Mouse (Mus musculus): Measurements from ENCODE around the gene Hs6st3. TPM values are rescaled to one million over a fixed set of nuclear protein-coding genes. Genes with fewer than 3 reads are reported as not detected.

Hs6st3 gene
- total and polyA plus RNA-seq, 3 experiments = not detected

- no peak for TF ChIP-seq NRF1 (IDR thresholded peaks at IDR 0.05; ENCODE audit: low read depth, low read length)
- Histone ChIP-seq H3K79me2 (replicated peaks; ENCODE audit: control insufficient read depth, extremely low read depth, insufficient read depth, poor library complexity, severe bottlenecking) (no peaks in the 10 kb centered on the region), H3K4me1 (ENCODE audit: control insufficient read depth in 1 of 2, insufficient read depth in 2 of 2) (no peaks in the 10 kb centered on the region), H3K9ac (ENCODE audit: insufficient read depth, low read depth) (no peak overlapping the region), H3K9me3 (replicated peaks; ENCODE audit: low read length) (peaks cover 37% of the 10 kb centered on the region), H3K27ac (ENCODE audit: insufficient read depth, low read depth) (no peak overlapping the region), H3K27me3 (replicated peaks) (no peaks in the 10 kb centered on the region), H3K4me3 (replicated peaks in 1 of 3; ENCODE audit: low read depth in 2 of 3, low read length in 2 of 3, poor library complexity in 1 of 3) (no peak overlapping the region), H3K36me3 (replicated peaks in 1 of 2; ENCODE audit: control insufficient read depth in 1 of 2, insufficient read depth in 1 of 2, low read length in 1 of 2) (no peaks in the 10 kb centered on the region), H3K4me2 (ENCODE audit: insufficient read depth, low read depth, poor library complexity, severe bottlenecking) (no peak overlapping the region)
- in situ Hi-C loops (cut with MboI; ENCODE audit: low pct_ligation_motif_present, low pct_unique_long_range_greater_than_20kb, low sequenced_read_pairs) = no loop called here
- DNase-seq (ENCODE audit: extremely low read depth) = no peak
- dilution Hi-C loops (cut with MboI; ENCODE audit: extremely low pct_ligation_motif_present, extremely low pct_unique_long_range_greater_than_20kb, low sequenced_read_pairs) = no loop called here
Observed at GRCm38 (mm10) chr14:119908032-119908675, 770.0 kb downstream of the Hs6st3 start.

DNA sequence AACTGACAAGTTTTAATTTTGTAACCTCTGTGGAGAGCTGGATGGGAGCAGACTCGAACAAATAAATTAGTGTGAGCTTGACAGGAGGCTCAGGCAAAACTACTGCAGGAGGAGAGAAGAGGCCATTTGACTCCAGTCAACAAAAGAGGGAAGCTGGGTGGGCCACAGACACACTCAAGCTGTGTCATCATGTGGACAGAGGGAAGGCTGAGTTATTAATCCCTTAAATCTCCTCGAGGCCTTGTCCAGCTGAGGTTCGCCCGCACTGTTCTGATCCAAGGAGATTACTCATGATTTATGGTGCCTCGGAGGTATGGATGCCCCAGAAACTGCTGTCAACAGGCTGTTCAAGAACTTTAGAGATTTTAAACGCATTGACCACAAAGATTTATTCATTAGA lies 776.4 kb downstream of the Hs6st3 start:
- TF ChIP-seq NRF1 (IDR thresholded peaks at IDR 0.05; ENCODE audit: low read depth, low read length) = no peak
- TF ChIP-seq JUND (conservative IDR thresholded peaks at IDR 0.05; ENCODE audit: low read depth, low read length) = no peak
- TF ChIP-seq POLR2A (IDR thresholded peaks at IDR 0.05; ENCODE audit: low read depth, low read length) = no peak
- TF ChIP-seq UBTF (IDR thresholded peaks at IDR 0.05; ENCODE audit: low read depth, low read length) = no peak
- no peak for TF ChIP-seq CTCF (conservative IDR thresholded peaks at IDR 0.05 in 1 of 2, IDR thresholded peaks at IDR 0.05 in 1 of 2; ENCODE audit: low read depth in 2 of 2, low read length in 2 of 2)
- TF ChIP-seq USF2 (conservative IDR thresholded peaks at IDR 0.05; ENCODE audit: low read depth, low read length) = no peak
- TF ChIP-seq KAT2A (IDR thresholded peaks at IDR 0.05; ENCODE audit: insufficient replicate concordance, low read length) = no peak
- no peak for TF ChIP-seq MXI1 (IDR thresholded peaks at IDR 0.05; ENCODE audit: low read depth, low read length)
- no peak for TF ChIP-seq TBP (conservative IDR thresholded peaks at IDR 0.05; ENCODE audit: low read depth, low read length)
- no peak for TF ChIP-seq IRF4 (IDR thresholded peaks at IDR 0.05; ENCODE audit: low read depth, low read length)
- in situ Hi-C loops (cut with MboI; ENCODE audit: low pct_ligation_motif_present, low pct_unique_long_range_greater_than_20kb, low sequenced_read_pairs) = no loop called here
- Histone ChIP-seq H3K9me3 (replicated peaks; ENCODE audit: low read length) (peaks cover 51% of the 10 kb centered on the region), H3K9ac (ENCODE audit: insufficient read depth, low read depth) (no peak overlapping the region), H3K4me3 (replicated peaks in 1 of 3; ENCODE audit: low read depth in 2 of 3, low read length in 2 of 3, poor library complexity in 1 of 3) (no peak overlapping the region), H3K4me1 (ENCODE audit: control insufficient read depth in 1 of 2, insufficient read depth in 2 of 2) (no peaks in the 10 kb centered on the region), H3K79me2 (replicated peaks; ENCODE audit: control insufficient read depth, extremely low read depth, insufficient read depth, poor library complexity, severe bottlenecking) (no peaks in the 10 kb centered on the region), H3K27me3 (replicated peaks) (no peaks in the 10 kb centered on the region), H3K27ac (ENCODE audit: insufficient read depth, low read depth) (no peak overlapping the region), H3K36me3 (replicated peaks in 1 of 2; ENCODE audit: control insufficient read depth in 1 of 2, insufficient read depth in 1 of 2, low read length in 1 of 2) (no peaks in the 10 kb centered on the region), H3K4me2 (ENCODE audit: insufficient read depth, low read depth, poor library complexity, severe bottlenecking) (no peak overlapping the region)
- dilution Hi-C loops (cut with MboI; ENCODE audit: extremely low pct_ligation_motif_present, extremely low pct_unique_long_range_greater_than_20kb, low sequenced_read_pairs) = no loop called here
- no peak for DNase-seq (ENCODE audit: extremely low read depth)

DNA sequence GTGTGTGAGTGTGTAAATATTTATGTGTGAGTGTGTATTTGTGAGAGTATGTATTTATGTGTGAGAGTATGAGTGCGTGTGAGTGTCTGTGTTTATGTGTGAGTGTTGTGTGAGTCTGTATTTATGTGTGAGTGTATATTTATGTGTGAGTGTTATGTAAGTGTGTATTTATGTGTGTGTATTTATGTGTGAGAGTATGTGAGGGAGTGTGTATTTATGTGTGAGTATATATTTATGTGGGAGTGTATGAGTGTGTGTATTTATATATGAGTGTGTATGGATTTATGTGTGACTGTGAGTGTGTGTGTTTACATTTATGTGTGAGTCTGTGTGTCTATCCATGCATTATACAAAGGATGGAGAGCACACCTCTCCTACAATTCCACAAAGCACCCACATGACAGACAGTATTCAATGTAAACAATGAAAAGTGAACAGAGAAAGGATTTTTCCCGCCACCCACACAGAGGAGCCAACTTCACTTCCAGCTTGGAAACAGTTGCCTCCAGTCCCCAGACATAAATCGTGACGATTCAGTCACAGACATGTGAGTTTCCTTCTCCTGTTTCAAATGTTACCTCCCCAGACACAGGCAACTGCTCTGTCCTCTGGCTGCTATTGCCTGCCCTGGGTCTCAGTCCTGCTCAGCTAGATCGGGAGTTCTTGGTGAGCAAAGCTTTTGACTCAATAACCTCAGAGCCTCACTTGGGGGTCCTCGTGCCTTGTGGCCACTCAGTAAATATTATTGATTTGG lies 780.3 kb downstream of the Hs6st3 start:
- Histone ChIP-seq H3K27me3 (replicated peaks) (no peaks in the 10 kb centered on the region), H3K9ac (ENCODE audit: insufficient read depth, low read depth) (no peak overlapping the region), H3K79me2 (replicated peaks; ENCODE audit: control insufficient read depth, extremely low read depth, insufficient read depth, poor library complexity, severe bottlenecking) (no peaks in the 10 kb centered on the region), H3K36me3 (replicated peaks in 1 of 2; ENCODE audit: control insufficient read depth in 1 of 2, insufficient read depth in 1 of 2, low read length in 1 of 2) (no peaks in the 10 kb centered on the region), H3K4me3 (replicated peaks in 1 of 3; ENCODE audit: low read depth in 2 of 3, low read length in 2 of 3, poor library complexity in 1 of 3) (no peak overlapping the region), H3K9me3 (replicated peaks; ENCODE audit: low read length) (peaks cover 36% of the 10 kb centered on the region), H3K27ac (ENCODE audit: insufficient read depth, low read depth) (no peak overlapping the region), H3K4me1 (ENCODE audit: control insufficient read depth in 1 of 2, insufficient read depth in 2 of 2) (no peaks in the 10 kb centered on the region), H3K4me2 (ENCODE audit: insufficient read depth, low read depth, poor library complexity, severe bottlenecking) (no peak overlapping the region)
- dilution Hi-C loops (cut with MboI; ENCODE audit: extremely low pct_ligation_motif_present, extremely low pct_unique_long_range_greater_than_20kb, low sequenced_read_pairs) = no loop called here
- TF ChIP-seq TCF12 (IDR thresholded peaks at IDR 0.05; ENCODE audit: low read depth, low read length) (no peak), IRF4 (IDR thresholded peaks at IDR 0.05; ENCODE audit: low read depth, low read length) (no peak), MEF2A (IDR thresholded peaks at IDR 0.05; ENCODE audit: borderline replicate concordance, low read depth, low read length) (no peak), PAX5 (IDR thresholded peaks at IDR 0.05; ENCODE audit: low read length) (no peak), USF1 (IDR thresholded peaks at IDR 0.05; ENCODE audit: low read depth, low read length) (no peak), GABPA (IDR thresholded peaks at IDR 0.05; ENCODE audit: insufficient replicate concordance, low read depth, low read length) (no peak), ELF1 (IDR thresholded peaks at IDR 0.05; ENCODE audit: low read depth, low read length) (no peak), SMC3 (IDR thresholded peaks at IDR 0.05; ENCODE audit: low read depth, low read length) (no peak), RAD21 (IDR thresholded peaks at IDR 0.05; ENCODE audit: low read depth, low read length) (no peak)
- no peak for DNase-seq (ENCODE audit: extremely low read depth)
- in situ Hi-C loops (cut with MboI; ENCODE audit: low pct_ligation_motif_present, low pct_unique_long_range_greater_than_20kb, low sequenced_read_pairs) = no loop called here
